Mouse (Mus musculus) testis, adult 2 months (tissue): ENCODE measurements around the gene Pdcd6ip. TPM values are rescaled to one million over a fixed set of nuclear protein-coding genes. Genes with fewer than 3 reads are reported as not detected.
"Not testable (repeated sequence)": the region's sequence is repeated elsewhere in the genome, so short reads cannot be mapped to it uniquely, and the experiment has no call there.

Source experiments
- H3K27ac ChIP-seq: fragments of 200-500 bp; 2 replicates; pipeline ENCODE4 v1.5.1; 2012; ENCODE audit warnings: low read depth, low read length; ENCODE audit not compliant: control insufficient read depth, insufficient read depth
- H3K27me3 ChIP-seq: fragments of 200-500 bp; 2 replicates; pipeline ENCODE4 v1.6.1; 2012; ENCODE audit warnings: mild to moderate bottlenecking, low read length, moderate library complexity; ENCODE audit not compliant: control insufficient read depth, insufficient read depth
- H3K36me3 ChIP-seq: fragments of 200-500 bp; 2 replicates; pipeline ENCODE4 v1.6.1; 2012; ENCODE audit warnings: mild to moderate bottlenecking, low read length; ENCODE audit not compliant: control insufficient read depth, insufficient read depth
- H3K4me1 ChIP-seq: fragments of 200-500 bp; 2 replicates; pipeline ENCODE4 v1.6.1; 2012; ENCODE audit warnings: low read length; ENCODE audit not compliant: control insufficient read depth, insufficient read depth
- H3K4me3 ChIP-seq: fragments of 200-500 bp; 2 replicates; pipeline ENCODE4 v1.5.1; 2012; ENCODE audit warnings: low read depth, mild to moderate bottlenecking, low read length, moderate library complexity, mixed read lengths; ENCODE audit not compliant: control insufficient read depth
- CTCF ChIP-seq: fragments of 200-500 bp; IDR thresholded peaks from 2 replicates; pipeline ENCODE4 v1.5.1; 2012; ENCODE audit warnings: low read depth, mild to moderate bottlenecking, inconsistent platforms, low read length, moderate library complexity; ENCODE audit not compliant: control insufficient read depth, insufficient read depth, insufficient replicate concordance
- POLR2A ChIP-seq: fragments of 200-500 bp; IDR thresholded peaks from 2 replicates; pipeline ENCODE4 v1.6.1; 2012; ENCODE audit warnings: low read depth, mild to moderate bottlenecking, inconsistent platforms, low read length, moderate library complexity; ENCODE audit not compliant: control insufficient read depth
- polyA plus RNA-seq: library from polyadenylated mRNA; depleted of rRNA; stranded (reverse); fragments of >200 nt; gene quantifications from 2 replicates; pipeline ENCODE4 v1.2.3, GENCODE M21; 2012

Pdcd6ip gene
- polyA plus RNA-seq, 1 experiment: 18.4 TPM

DNA sequence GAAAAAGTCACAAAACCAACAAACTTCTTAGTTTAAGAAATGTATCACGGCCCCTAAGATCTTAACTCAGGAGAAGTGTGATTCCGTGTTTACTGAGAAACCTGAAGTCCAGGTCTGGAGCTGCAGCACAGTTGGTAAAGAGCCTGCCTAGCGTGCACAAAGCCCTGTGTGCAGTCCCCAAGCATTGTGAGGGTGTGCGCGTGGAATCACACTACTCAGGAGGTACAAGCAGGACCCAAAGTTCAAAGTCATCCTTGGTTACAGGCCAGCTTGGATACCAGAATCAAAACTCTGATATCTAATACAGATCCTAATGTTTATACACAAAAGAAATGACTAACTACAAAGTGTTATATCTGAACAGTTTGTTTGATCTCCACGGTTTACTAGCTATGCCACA is 34.3 kb downstream of the Pdcd6ip start:
- H3K36me3 ChIP-seq: peaks cover 1% of the 10 kb centered on the region
- H3K27me3 ChIP-seq: no peaks in the 10 kb centered on the region
- H3K4me1 ChIP-seq: no peaks in the 10 kb centered on the region
- H3K27ac ChIP-seq: no peak overlapping the region
- TF ChIP-seq CTCF (no peak), POLR2A (no peak)
- H3K4me3 ChIP-seq: no peak overlapping the region

DNA sequence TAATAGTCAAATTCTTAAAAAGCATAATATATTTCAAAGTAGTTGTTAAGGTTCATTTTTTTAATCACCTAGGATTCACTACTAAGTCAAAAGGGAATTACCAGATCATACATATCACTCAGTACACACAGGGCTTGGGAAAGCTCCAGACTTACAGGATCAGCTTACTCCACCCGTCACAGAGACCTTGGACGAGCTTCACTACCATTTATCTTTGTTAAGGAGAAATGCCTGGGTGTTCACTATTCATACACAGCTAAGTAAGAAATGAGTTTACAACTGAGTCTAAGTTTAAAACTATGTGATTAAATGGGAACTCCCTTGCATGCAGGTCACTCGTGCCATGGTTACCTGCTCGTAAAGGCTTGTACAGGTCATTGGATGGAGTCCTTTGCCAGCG is 35.7 kb downstream of the Pdcd6ip start:
- no peak overlapping the region for H3K27ac ChIP-seq
- no peaks in the 10 kb centered on the region for H3K27me3 ChIP-seq
- TF ChIP-seq CTCF: no peak
- TF ChIP-seq POLR2A: no peak
- no peaks in the 10 kb centered on the region for H3K4me1 ChIP-seq
- peaks cover 1% of the 10 kb centered on the region for H3K36me3 ChIP-seq
- H3K4me3 ChIP-seq: no peak overlapping the region

- Histone ChIP-seq H3K4me1 (no peaks in the 10 kb centered on the region), H3K27me3 (no peaks in the 10 kb centered on the region), H3K4me3 (no peak overlapping the region), H3K36me3 (peaks cover 1% of the 10 kb centered on the region), H3K27ac (no peak overlapping the region)
- TF ChIP-seq POLR2A (no peak), CTCF (no peak)
Observed at GRCm38 (mm10) chr9:113670857-113671106, 37.3 kb downstream of the Pdcd6ip start.

GRCm38 (mm10) chr9:113670105-113670856 is 37.8 kb downstream of the Pdcd6ip start:
- Histone ChIP-seq H3K36me3 (no peaks in the 10 kb centered on the region; the same call in none of the 2 replicates), H3K27ac (no peak overlapping the region), H3K4me3 (no peak overlapping the region), H3K4me1 (no peaks in the 10 kb centered on the region), H3K27me3 (no peaks in the 10 kb centered on the region)
- TF ChIP-seq CTCF (no peak), POLR2A (no peak)

GRCm38 (mm10) chr9:113663476-113663875 is 44.6 kb downstream of the Pdcd6ip start:
- H3K27ac ChIP-seq: no peak overlapping the region
- no peaks in the 10 kb centered on the region for H3K27me3 ChIP-seq
- H3K4me3 ChIP-seq: no peak overlapping the region
- no peaks in the 10 kb centered on the region for H3K4me1 ChIP-seq
- TF ChIP-seq POLR2A: no peak
- H3K36me3 ChIP-seq: peaks cover 1% of the 10 kb centered on the region

GRCm38 (mm10) chr9:113657837-113658236 is 50.2 kb downstream of the Pdcd6ip start:
- Histone ChIP-seq H3K36me3 (peaks cover 2% of the 10 kb centered on the region), H3K4me3 (no peak overlapping the region), H3K4me1 (no peaks in the 10 kb centered on the region), H3K27ac (no peak overlapping the region), H3K27me3 (no peaks in the 10 kb centered on the region)
- TF ChIP-seq CTCF (no peak), POLR2A (no peak)

- Histone ChIP-seq H3K4me3 (no peak overlapping the region), H3K36me3 (peaks cover 1% of the 10 kb centered on the region; the same call in 1 of the 2 replicates), H3K27ac (no peak overlapping the region), H3K4me1 (no peaks in the 10 kb centered on the region), H3K27me3 (no peaks in the 10 kb centered on the region)
- no peak for TF ChIP-seq CTCF
- TF ChIP-seq POLR2A: no peak
Observed at GRCm38 (mm10) chr9:113653571-113653970, 54.5 kb downstream of the Pdcd6ip start.

DNA sequence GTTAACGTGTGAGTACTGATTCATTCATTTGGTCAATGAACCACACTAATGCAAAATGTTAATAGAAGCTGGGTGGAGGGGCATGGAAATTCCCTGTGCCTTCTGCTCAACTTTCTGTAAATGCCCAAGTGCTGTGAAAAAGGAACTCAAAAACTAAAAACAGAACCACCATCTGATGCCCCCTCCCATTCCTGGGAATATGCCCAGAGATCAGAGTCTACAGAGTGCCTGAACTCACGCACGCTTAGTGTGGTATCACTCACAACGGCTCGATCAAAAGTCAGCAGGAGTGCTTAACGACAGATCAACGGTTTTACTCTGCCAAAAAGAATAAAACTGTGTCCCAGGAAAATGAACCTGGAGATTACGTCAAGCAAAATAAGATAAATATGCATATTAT is 57.3 kb downstream of the Pdcd6ip start:
- TF ChIP-seq CTCF (no peak), POLR2A (no peak)
- H3K36me3 ChIP-seq: peaks cover 1% of the 10 kb centered on the region; the same call in 1 of the 2 replicates
- no peaks in the 10 kb centered on the region for H3K4me1 ChIP-seq
- H3K4me3 ChIP-seq: no peak overlapping the region
- no peak overlapping the region for H3K27ac ChIP-seq
- no peaks in the 10 kb centered on the region for H3K27me3 ChIP-seq

DNA sequence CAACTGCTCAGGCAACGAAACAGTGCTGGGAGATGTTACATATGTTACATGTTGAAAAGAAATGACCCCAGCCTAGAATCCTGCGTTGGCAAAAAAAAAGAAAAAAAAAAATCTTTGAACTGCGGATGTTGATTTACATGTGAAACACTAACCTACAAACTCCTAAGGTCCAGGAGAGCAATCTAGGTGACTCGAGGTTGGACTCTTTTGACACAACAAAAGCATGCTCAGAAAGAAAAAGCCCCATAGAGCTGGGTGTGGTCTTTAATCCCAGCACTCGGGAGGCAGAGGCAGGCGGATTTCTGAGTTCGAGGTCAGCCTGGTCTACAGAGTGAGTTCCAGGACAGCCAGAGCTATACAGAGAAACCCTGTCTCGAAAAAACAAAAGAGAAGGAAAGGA is 58.8 kb downstream of the Pdcd6ip start:
- H3K27me3 ChIP-seq, H3K36me3 ChIP-seq, H3K4me1 ChIP-seq, H3K4me3 ChIP-seq, H3K27ac ChIP-seq: not testable (repeated sequence)
